8 mouse cellular contexts compared by ENCODE assay signal in genomic region chr8:95702480-95703446, GRCm38 (mm10). TPM values are rescaled to one million over a fixed set of nuclear protein-coding genes. Genes with fewer than 3 reads are reported as not detected.
A peak's percentile ranks its signal among the peaks of the same experiment; 100 is the strongest.
DNase-seq lines count a peak whose midpoint lies in the region; ATAC-seq and TF ChIP-seq lines count a peak whose summit lies in the region.

No protein-coding gene starts in this region.

- dilution Hi-C loops in CH12.LX (cut with MboI; ENCODE audit: extremely low pct_ligation_motif_present, extremely low pct_unique_long_range_greater_than_20kb, low sequenced_read_pairs): no loop called here

- H3K4me2 ChIP-seq in CH12.LX (ENCODE audit: insufficient read depth, low read depth, poor library complexity, severe bottlenecking): peak overlapping the region; percentile 89
- H3K4me2 ChIP-seq in forebrain, embryonic 12.5 days: peak overlapping the region; percentile 94
- H3K4me2 ChIP-seq in heart, embryonic 16.5 days (ENCODE audit: low read depth, low read length): peak overlapping the region; percentile 82
- peak overlapping the region; percentile 87 for H3K4me2 ChIP-seq in liver, embryonic 12.5 days
- peak overlapping the region; percentile 99 for H3K4me2 ChIP-seq in stomach, postnatal 0 days (replicated peaks; ENCODE audit: low read depth)

- no peak for TF ChIP-seq CTCF in CH12.LX (conservative IDR thresholded peaks at IDR 0.05 in 1 of 2, IDR thresholded peaks at IDR 0.05 in 1 of 2; ENCODE audit: low read depth in 2 of 2, low read length in 2 of 2)
- no peak for TF ChIP-seq CTCF in stomach, postnatal 0 days (IDR thresholded peaks at IDR 0.05; ENCODE audit: low read depth)

- H3K9me3 ChIP-seq in CH12.LX (replicated peaks; ENCODE audit: low read length): no peaks in the 10 kb centered on the region
- no peaks in the 10 kb centered on the region for H3K9me3 ChIP-seq in forebrain, embryonic 12.5 days
- no peaks in the 10 kb centered on the region for H3K9me3 ChIP-seq in heart, embryonic 16.5 days (replicated peaks; ENCODE audit: control insufficient read depth, low read length)
- H3K9me3 ChIP-seq in liver, embryonic 12.5 days (replicated peaks): no peaks in the 10 kb centered on the region
- no peaks in the 10 kb centered on the region for H3K9me3 ChIP-seq in stomach, postnatal 0 days (ENCODE audit: control insufficient read depth, low read length)

- no peak for TF ChIP-seq EP300 in CH12.LX (IDR thresholded peaks at IDR 0.05; ENCODE audit: low read length)
- no peak for TF ChIP-seq EP300 in stomach, postnatal 0 days (optimal IDR thresholded peaks at IDR 0.05)

- no peak overlapping the region for H3K27ac ChIP-seq in CH12.LX (ENCODE audit: insufficient read depth, low read depth)
- H3K27ac ChIP-seq in forebrain, embryonic 12.5 days: peak overlapping the region; percentile 54
- H3K27ac ChIP-seq in heart, embryonic 16.5 days (ENCODE audit: low read length): peak overlapping the region; percentile 90
- 0 out of 2 replicates have a peak overlapping the region, but pooled peaks have one; percentile 12 for H3K27ac ChIP-seq in liver, embryonic 12.5 days
- 0 out of 2 replicates have a peak overlapping the region, but pooled peaks have one; percentile 18 for H3K27ac ChIP-seq in stomach, postnatal 0 days (replicated peaks)

- no peak for TF ChIP-seq RAD21 in CH12.LX (IDR thresholded peaks at IDR 0.05; ENCODE audit: low read depth, low read length)

- H3K36me3 ChIP-seq in CH12.LX (replicated peaks in 1 of 2; ENCODE audit: control insufficient read depth in 1 of 2, insufficient read depth in 1 of 2, low read length in 1 of 2): no peaks in the 10 kb centered on the region
- peaks cover 13% of the 10 kb centered on the region for H3K36me3 ChIP-seq in forebrain, embryonic 12.5 days (replicated peaks)
- H3K36me3 ChIP-seq in heart, embryonic 16.5 days (ENCODE audit: control insufficient read depth, insufficient read depth): peaks cover 5% of the 10 kb centered on the region; the same call in 1 of the 2 replicates
- no peaks in the 10 kb centered on the region for H3K36me3 ChIP-seq in liver, embryonic 12.5 days
- H3K36me3 ChIP-seq in stomach, postnatal 0 days (ENCODE audit: control insufficient read depth, insufficient read depth, low read length): no peaks in the 10 kb centered on the region; the same call in 1 of the 2 replicates

- DNase-seq in CH12.LX (ENCODE audit: extremely low read depth): peak; percentile 80
- peak; percentile 65 for DNase-seq in c-Kit-positive CD71-positive TER-119-negative erythroid progenitor cells, embryonic 14.5 days (ENCODE audit: low read depth)
- peak; percentile 86 for DNase-seq in kidney, postnatal 14 days
- peak; percentile 29 to 52 for DNase-seq in natural killer cell, adult 2 months (ENCODE audit: low spot score in 2 of 2)
- peak; percentile 83 for DNase-seq in stomach, postnatal 0 days (ENCODE audit: low spot score)

- 2% methylated on average over 34 of the region's 34 CpGs for WGBS in forebrain, embryonic 12.5 days
- 3% methylated on average over 34 of the region's 34 CpGs for WGBS in heart, embryonic 16.5 days
- WGBS in liver, embryonic 12.5 days (ENCODE audit: insufficient replicate concordance): 4% methylated on average over 34 of the region's 34 CpGs
- WGBS in stomach, postnatal 0 days: under 1% methylated on average over 34 of the region's 34 CpGs

- H3K79me2 ChIP-seq in CH12.LX (replicated peaks; ENCODE audit: control insufficient read depth, extremely low read depth, insufficient read depth, poor library complexity, severe bottlenecking): no peaks in the 10 kb centered on the region

- in situ Hi-C loops in CH12.LX (cut with MboI; ENCODE audit: low pct_ligation_motif_present, low pct_unique_long_range_greater_than_20kb, low sequenced_read_pairs): no loop called here

- peak overlapping the region; percentile 59 to 71 (median 63) for H3K4me3 ChIP-seq in CH12.LX (replicated peaks in 1 of 3; ENCODE audit: low read depth in 2 of 3, low read length in 2 of 3, poor library complexity in 1 of 3)
- peak overlapping the region; percentile 66 for H3K4me3 ChIP-seq in forebrain, embryonic 12.5 days (replicated peaks)
- peak overlapping the region; percentile 70 for H3K4me3 ChIP-seq in heart, embryonic 16.5 days (ENCODE audit: low read length)
- peak overlapping the region; percentile 59 for H3K4me3 ChIP-seq in liver, embryonic 12.5 days
- peak overlapping the region; percentile 61 for H3K4me3 ChIP-seq in stomach, postnatal 0 days (ENCODE audit: low read depth, low read length)

- TF ChIP-seq POLR2A in CH12.LX (IDR thresholded peaks at IDR 0.05; ENCODE audit: low read depth, low read length): peak; percentile 43; the same call in 1 of the 2 replicates

- H3K4me1 ChIP-seq in CH12.LX (ENCODE audit: control insufficient read depth in 1 of 2, insufficient read depth in 2 of 2): peaks cover 7 to 22% of the 10 kb centered on the region in 2 experiments
- peaks cover 43% of the 10 kb centered on the region for H3K4me1 ChIP-seq in forebrain, embryonic 12.5 days
- H3K4me1 ChIP-seq in heart, embryonic 16.5 days (ENCODE audit: control insufficient read depth, insufficient read depth, low read length): peaks cover 12% of the 10 kb centered on the region
- H3K4me1 ChIP-seq in liver, embryonic 12.5 days: peaks cover 22% of the 10 kb centered on the region
- H3K4me1 ChIP-seq in stomach, postnatal 0 days (replicated peaks; ENCODE audit: control insufficient read depth, insufficient read depth): no peaks in the 10 kb centered on the region

- peak overlapping the region; percentile 49 for H3K9ac ChIP-seq in CH12.LX (ENCODE audit: insufficient read depth, low read depth)
- H3K9ac ChIP-seq in forebrain, embryonic 12.5 days: peak overlapping the region; percentile 74
- H3K9ac ChIP-seq in heart, embryonic 16.5 days (ENCODE audit: low read length): peak overlapping the region; percentile 82
- peak overlapping the region; percentile 54 for H3K9ac ChIP-seq in liver, embryonic 12.5 days
- H3K9ac ChIP-seq in stomach, postnatal 0 days (ENCODE audit: low read length): peak overlapping the region; percentile 64

- ATAC-seq in forebrain, embryonic 12.5 days (ENCODE audit: low FRiP score): peak; percentile 95
- ATAC-seq in heart, embryonic 16.5 days (replicated peaks; ENCODE audit: extremely low read depth, insufficient read depth, low FRiP score): peak; percentile 92
- peak; percentile 80 for ATAC-seq in liver, embryonic 12.5 days
- ATAC-seq in stomach, postnatal 0 days (ENCODE audit: low FRiP score, low TSS enrichment): peak; percentile 87

- peaks cover 46% of the 10 kb centered on the region for H3K27me3 ChIP-seq in CH12.LX (replicated peaks)
- H3K27me3 ChIP-seq in forebrain, embryonic 12.5 days: peaks cover 17% of the 10 kb centered on the region
- peaks cover 3% of the 10 kb centered on the region; the same call in 1 of the 2 replicates for H3K27me3 ChIP-seq in heart, embryonic 16.5 days (ENCODE audit: control insufficient read depth, insufficient read depth, low read length)
- H3K27me3 ChIP-seq in liver, embryonic 12.5 days (replicated peaks): peaks cover 77% of the 10 kb centered on the region
- H3K27me3 ChIP-seq in stomach, postnatal 0 days (ENCODE audit: control insufficient read depth, insufficient read depth, low read length): no peaks in the 10 kb centered on the region

TF ChIP-seq in CH12.LX, 34 proteins besides CTCF, POLR2A, EP300 and RAD21:
- no peak for TF ChIP-seq ZMIZ1 (IDR thresholded peaks at IDR 0.05; ENCODE audit: low read depth, low read length)
- TF ChIP-seq ZC3H11A (IDR thresholded peaks at IDR 0.05; ENCODE audit: low read depth, low read length): no peak
- no peak for TF ChIP-seq MAFK (IDR thresholded peaks at IDR 0.05; ENCODE audit: insufficient replicate concordance, low read length)
- no peak for TF ChIP-seq MAZ (IDR thresholded peaks at IDR 0.05; ENCODE audit: low read depth, low read length)
- no peak; the same call in 1 of the 2 replicates for TF ChIP-seq NELFE (IDR thresholded peaks at IDR 0.05; ENCODE audit: low read depth, low read length)
- peak; percentile 81 for TF ChIP-seq TBP (conservative IDR thresholded peaks at IDR 0.05; ENCODE audit: low read depth, low read length)
- peak; percentile 79 for TF ChIP-seq NRF1 (IDR thresholded peaks at IDR 0.05; ENCODE audit: low read depth, low read length)
- TF ChIP-seq CHD2 (IDR thresholded peaks at IDR 0.05; ENCODE audit: low read length): peak; percentile 60; the same call in 1 of the 2 replicates

RNA-seq across cellular contexts. Expression of gene Setd6, which starts 12.9 kb away (rescaled TPM):
- 29.6 and 31.0 TPM in 2 replicates for total RNA-seq in CH12.LX (2012; rRNA removed)
- 25.6 and 29.7 TPM in 2 replicates for total RNA-seq in CH12.LX (2014; rRNA removed)
- 50.6 and 61.3 TPM in 2 replicates for polyA plus RNA-seq in CH12.LX (2012; ENCODE audit: insufficient read length, low read depth)
- 26.2 and 33.0 TPM in 2 replicates for polyA plus RNA-seq in forebrain, embryonic 12.5 days (2016; fragmentation: Nextera tagmentation; extraction: Ambion mirVana)
- 16.5 and 17.3 TPM in 2 replicates for polyA plus RNA-seq in heart, embryonic 16.5 days (2015; fragmentation: Nextera tagmentation; extraction: Ambion mirVana)
- polyA plus RNA-seq in liver, embryonic 12.5 days (2016; fragmentation: Nextera tagmentation; extraction: Ambion mirVana): 29.8 and 32.7 TPM in 2 replicates
- polyA plus RNA-seq in stomach, postnatal 0 days (2015; fragmentation: Nextera tagmentation; extraction: Ambion mirVana): 19.9 and 23.7 TPM in 2 replicates

RNA-seq across cellular contexts. Expression of gene Ndrg4, which starts 26.0 kb away (rescaled TPM):
- total RNA-seq in CH12.LX (2012; rRNA removed): 1.7 and 2.1 TPM in 2 replicates
- total RNA-seq in CH12.LX (2014; rRNA removed): 1.6 TPM in 2 replicates
- 2.1 TPM in 2 replicates for polyA plus RNA-seq in CH12.LX (2012; ENCODE audit: insufficient read length, low read depth)
- 61.1 and 62.5 TPM in 2 replicates for polyA plus RNA-seq in forebrain, embryonic 12.5 days (2016; fragmentation: Nextera tagmentation; extraction: Ambion mirVana)
- 374 and 395 TPM in 2 replicates for polyA plus RNA-seq in heart, embryonic 16.5 days (2015; fragmentation: Nextera tagmentation; extraction: Ambion mirVana)
- polyA plus RNA-seq in liver, embryonic 12.5 days (2016; fragmentation: Nextera tagmentation; extraction: Ambion mirVana): 1.9 and 2.1 TPM in 2 replicates
- 17.1 and 17.9 TPM in 2 replicates for polyA plus RNA-seq in stomach, postnatal 0 days (2015; fragmentation: Nextera tagmentation; extraction: Ambion mirVana)
